Mouse (Mus musculus): ENCODE measurements around the gene 4933436I01Rik. TPM values are rescaled to one million over a fixed set of nuclear protein-coding genes. Genes with fewer than 3 reads are reported as not detected.

The 4933436I01Rik gene
- not detected in 2 replicates for polyA plus RNA-seq (2014; fragmentation: Nextera tagmentation; extraction: Ambion mirVana)

GRCm38 (mm10) chrX:67921350-67921749 lies at the start of gene 4933436I01Rik:
TSS of gene 4933436I01Rik (minus strand) at chrX:67921450.
- H3K9ac ChIP-seq (ENCODE audit: low read length), result no peak within 1 kb of the TSS
- H3K27ac ChIP-seq (ENCODE audit: low read depth, low read length), result no peak within 1 kb of the TSS
- H3K36me3 ChIP-seq (ENCODE audit: control insufficient read depth, insufficient read depth, low read length), result no peaks in the 10 kb centered on the region
- H3K9me3 ChIP-seq (ENCODE audit: control insufficient read depth, low read length), result no peaks in the 10 kb centered on the region
- no peak within 1 kb of the TSS for H3K4me3 ChIP-seq (ENCODE audit: low read depth, low read length)
- H3K4me1 ChIP-seq (ENCODE audit: control insufficient read depth, insufficient read depth, low read length), result no peaks in the 10 kb centered on the region
- ATAC-seq (ENCODE audit: low FRiP score) (no peak), DNase-seq (ENCODE audit: low spot score, missing footprints) (no peak)
- H3K4me2 ChIP-seq, result no peak within 1 kb of the TSS
- no peaks in the 10 kb centered on the region for H3K27me3 ChIP-seq (ENCODE audit: control insufficient read depth, insufficient read depth, low read length)
- WGBS, result 59% methylated on average over 1 of the region's 1 CpGs

- Histone ChIP-seq H3K4me1 (ENCODE audit: control insufficient read depth, insufficient read depth, low read length) (no peaks in the 10 kb centered on the region), H3K4me3 (ENCODE audit: low read depth, low read length) (no peak overlapping the region), H3K9me3 (ENCODE audit: control insufficient read depth, low read length) (no peaks in the 10 kb centered on the region), H3K27ac (ENCODE audit: low read depth, low read length) (no peak overlapping the region), H3K4me2 (no peak overlapping the region), H3K27me3 (ENCODE audit: control insufficient read depth, insufficient read depth, low read length) (no peaks in the 10 kb centered on the region), H3K36me3 (ENCODE audit: control insufficient read depth, insufficient read depth, low read length) (no peaks in the 10 kb centered on the region), H3K9ac (ENCODE audit: low read length) (no peak overlapping the region)
- DNase-seq (ENCODE audit: low spot score, missing footprints) (no peak), ATAC-seq (ENCODE audit: low FRiP score) (no peak)
- WGBS, result 76% methylated on average over 1 of the region's 1 CpGs
Observed at GRCm38 (mm10) chrX:67924769-67925470, 3.7 kb upstream of the 4933436I01Rik start.

GRCm38 (mm10) chrX:67883406-67883805 lies 37.8 kb downstream of the 4933436I01Rik start:
- 89% methylated on average over 3 of the region's 3 CpGs for WGBS
- H3K4me3 ChIP-seq (ENCODE audit: low read depth, low read length), result no peak overlapping the region
- no peaks in the 10 kb centered on the region for H3K27me3 ChIP-seq (ENCODE audit: control insufficient read depth, insufficient read depth, low read length)
- DNase-seq (ENCODE audit: low spot score, missing footprints) (no peak), ATAC-seq (ENCODE audit: low FRiP score) (no peak)
- H3K4me2 ChIP-seq, result no peak overlapping the region
- no peaks in the 10 kb centered on the region for H3K4me1 ChIP-seq (ENCODE audit: control insufficient read depth, insufficient read depth, low read length)
- H3K9ac ChIP-seq (ENCODE audit: low read length), result no peak overlapping the region
- no peaks in the 10 kb centered on the region for H3K9me3 ChIP-seq (ENCODE audit: control insufficient read depth, low read length)
- H3K36me3 ChIP-seq (ENCODE audit: control insufficient read depth, insufficient read depth, low read length), result no peaks in the 10 kb centered on the region
- H3K27ac ChIP-seq (ENCODE audit: low read depth, low read length), result no peak overlapping the region

Other genes with a start within 250 kb of the 4933436I01Rik start
- not detected in 2 replicates for gene Gm1140, start 227.9 kb downstream of the 4933436I01Rik start, polyA plus RNA-seq (2014; fragmentation: Nextera tagmentation; extraction: Ambion mirVana)
- gene Gm14692, start 225.8 kb downstream of the 4933436I01Rik start, polyA plus RNA-seq (2014; fragmentation: Nextera tagmentation; extraction: Ambion mirVana), result not detected in 2 replicates